In genomic region chr17:46513329-46513728, GRCm38 (mm10) we compare ENCODE assay signal across 21 mouse cellular contexts. TPM values are rescaled to one million over a fixed set of nuclear protein-coding genes. Genes with fewer than 3 reads are reported as not detected.
A peak's percentile ranks its signal among the peaks of the same experiment; 100 is the strongest.
DNase-seq lines count a peak whose midpoint lies in the region; ATAC-seq and TF ChIP-seq lines count a peak whose summit lies in the region.
"Had no signal": no experiment of that assay in that cellular context is flagged by ENCODE, and none has a peak within 500 bp of the region (broad histone marks: within the 10 kb centered on the region; RNA-seq: fewer than 3 reads in every experiment).

No protein-coding gene starts in this region.

- H3K4me1 ChIP-seq in forebrain, embryonic 16.5 days (replicated peaks; ENCODE audit: control insufficient read depth, insufficient read depth, low read length), result no peaks in the 10 kb centered on the region
- no peaks in the 10 kb centered on the region for H3K4me1 ChIP-seq in forebrain, embryonic 11.5 days (replicated peaks; ENCODE audit: control insufficient read depth, insufficient read depth, low read length)
- H3K4me1 ChIP-seq in liver, adult 2 months (ENCODE audit: control insufficient read depth, insufficient read depth, low read length), result no peaks in the 10 kb centered on the region
- H3K4me1 ChIP-seq: embryonic facial prominence, embryonic 15.5 days; limb, embryonic 13.5 days; neural tube, embryonic 15.5 days had no signal

- no peak overlapping the region for H3K9ac ChIP-seq in forebrain, embryonic 16.5 days (replicated peaks; ENCODE audit: low read depth, low read length)
- no peak overlapping the region for H3K9ac ChIP-seq in forebrain, embryonic 11.5 days (ENCODE audit: low read length)
- H3K9ac ChIP-seq in liver, adult 2 months (ENCODE audit: low read depth, low read length), result no peak overlapping the region
- H3K9ac ChIP-seq: embryonic facial prominence, embryonic 15.5 days; hindbrain, embryonic 14.5 days; limb, embryonic 13.5 days; lung, embryonic 14.5 days; neural tube, embryonic 15.5 days had no signal

- 67% methylated on average over 2 of the region's 2 CpGs for WGBS in forebrain, embryonic 16.5 days
- WGBS in forebrain, embryonic 11.5 days, result 67% methylated on average over 2 of the region's 2 CpGs
- WGBS in liver, adult 2 months, result 40% methylated on average over 2 of the region's 2 CpGs

- H3K4me2 ChIP-seq in forebrain, embryonic 16.5 days (ENCODE audit: low read length), result no peak overlapping the region
- H3K4me2 ChIP-seq in forebrain, embryonic 11.5 days (ENCODE audit: low read depth, low read length, severe bottlenecking), result no peak overlapping the region
- H3K4me2 ChIP-seq: embryonic facial prominence, embryonic 15.5 days; hindbrain, embryonic 14.5 days; limb, embryonic 13.5 days; lung, embryonic 14.5 days; neural tube, embryonic 15.5 days had no signal

- no peaks in the 10 kb centered on the region for H3K79me2 ChIP-seq in liver, adult 2 months (ENCODE audit: control insufficient read depth, insufficient read depth, low read length)

- no peaks in the 10 kb centered on the region for H3K36me3 ChIP-seq in forebrain, embryonic 16.5 days (ENCODE audit: control insufficient read depth, insufficient read depth)
- H3K36me3 ChIP-seq in forebrain, embryonic 11.5 days (ENCODE audit: control insufficient read depth, insufficient read depth, low read length), result no peaks in the 10 kb centered on the region
- H3K36me3 ChIP-seq in liver, adult 2 months (ENCODE audit: control insufficient read depth, insufficient read depth, low read length), result no peaks in the 10 kb centered on the region

- H3K4me3 ChIP-seq in forebrain, embryonic 16.5 days (replicated peaks; ENCODE audit: low read length), result no peak overlapping the region
- H3K4me3 ChIP-seq in forebrain, embryonic 11.5 days (ENCODE audit: low read depth, low read length), result no peak overlapping the region
- no peak overlapping the region for H3K4me3 ChIP-seq in liver, adult 2 months (ENCODE audit: insufficient read depth, low read depth, low read length)
- H3K4me3 ChIP-seq: embryonic facial prominence, embryonic 15.5 days; limb, embryonic 13.5 days; megakaryocyte, embryonic 14.5 days; myocyte; neural tube, embryonic 15.5 days had no signal

- ATAC-seq in forebrain, embryonic 16.5 days, result peak; percentile 71; the same call in 1 of the 2 replicates
- no peak for ATAC-seq in forebrain, embryonic 11.5 days (replicated peaks; ENCODE audit: low FRiP score)
- ATAC-seq: intestine, postnatal 0 days had no signal

- TF ChIP-seq CTCF in liver, adult 2 months (IDR thresholded peaks at IDR 0.05; ENCODE audit: low read depth, low read length), result no peak

- H3K27ac ChIP-seq in forebrain, embryonic 16.5 days (ENCODE audit: low read length), result no peak overlapping the region
- H3K27ac ChIP-seq in forebrain, embryonic 11.5 days (ENCODE audit: low read depth, low read length), result no peak overlapping the region
- H3K27ac ChIP-seq in liver, adult 2 months (replicated peaks; ENCODE audit: insufficient read depth, low read depth, low read length), result peak overlapping the region; percentile 20; the same call in 1 of the 2 replicates
- H3K27ac ChIP-seq: embryonic facial prominence, embryonic 15.5 days; hindbrain, embryonic 14.5 days; limb, embryonic 13.5 days; neural tube, embryonic 15.5 days had no signal

- no peak for DNase-seq in forebrain, embryonic 11.5 days (ENCODE audit: low spot score)
- peak; percentile 79 for DNase-seq in liver, adult 2 months (ENCODE audit: extremely low read depth, low read depth, low spot score)
- no peak for DNase-seq in liver
- DNase-seq in retina, postnatal 1 day, result peak; percentile 31
- DNase-seq in retina, embryonic 14.5 days (ENCODE audit: low spot score), result no peak
- DNase-seq in left cerebral cortex, adult 18-20 months (ENCODE audit: low spot score in 2 of 2), result no peak
- DNase-seq: B cell, adult 2 months; cerebellum, adult 9-11 months; embryo, embryonic 11 days; gastrocnemius, postnatal 10 days; kidney, postnatal 4 days; lung, embryonic 14.5 days; thymus, postnatal 25 days had no signal

- no peak for TF ChIP-seq POLR2A in liver, adult 2 months (IDR thresholded peaks at IDR 0.05; ENCODE audit: extremely low read depth, insufficient read depth, low read length)

- H3K9me3 ChIP-seq in forebrain, embryonic 16.5 days (ENCODE audit: control insufficient read depth, low read length), result no peaks in the 10 kb centered on the region
- no peaks in the 10 kb centered on the region for H3K9me3 ChIP-seq in forebrain, embryonic 11.5 days (ENCODE audit: control insufficient read depth, low read length)
- H3K9me3 ChIP-seq: embryonic facial prominence, embryonic 15.5 days; limb, embryonic 13.5 days; neural tube, embryonic 15.5 days had no signal

- no peaks in the 10 kb centered on the region for H3K27me3 ChIP-seq in forebrain, embryonic 16.5 days (replicated peaks; ENCODE audit: control insufficient read depth, insufficient read depth, low read length)
- H3K27me3 ChIP-seq in forebrain, embryonic 11.5 days (ENCODE audit: control insufficient read depth, insufficient read depth, low read length), result no peaks in the 10 kb centered on the region
- no peaks in the 10 kb centered on the region for H3K27me3 ChIP-seq in liver, adult 2 months (ENCODE audit: control insufficient read depth, insufficient read depth, low read length)
- H3K27me3 ChIP-seq: embryonic facial prominence, embryonic 15.5 days; limb, embryonic 13.5 days; neural tube, embryonic 15.5 days had no signal

RNA-seq across cellular contexts. Expression of gene Dnph1, which starts 16.8 kb away (rescaled TPM):
- 26.0 and 26.6 TPM in 2 replicates for polyA plus RNA-seq in forebrain, embryonic 16.5 days (2015; fragmentation: Nextera tagmentation; extraction: Ambion mirVana)
- polyA plus RNA-seq in forebrain, embryonic 11.5 days (2014; fragmentation: Nextera tagmentation; extraction: Ambion mirVana), result 87.6 and 89.0 TPM in 2 replicates
- total RNA-seq in liver, adult 2 months (2014; rRNA removed), result 6.6 and 9.0 TPM in 2 replicates
- 13.1 and 13.3 TPM in 2 replicates for polyA plus RNA-seq in liver, adult 2 months (2012; rRNA removed)
- 1 to 10 TPM; 2.8 TPM for total RNA-seq in left cerebral cortex, adult 18-20 months (2021)

RNA-seq across cellular contexts. Expression of gene Ttbk1, which starts 25.9 kb away (rescaled TPM):
- polyA plus RNA-seq in forebrain, embryonic 16.5 days (2015; fragmentation: Nextera tagmentation; extraction: Ambion mirVana), result 5.1 and 5.6 TPM in 2 replicates
- 3.5 TPM in 2 replicates for polyA plus RNA-seq in forebrain, embryonic 11.5 days (2014; fragmentation: Nextera tagmentation; extraction: Ambion mirVana)
- total RNA-seq in liver, adult 2 months (2014; rRNA removed), result 0.07 and 0.18 TPM in 2 replicates
- polyA plus RNA-seq in liver, adult 2 months (2012; rRNA removed), result 0.15 and 0.22 TPM in 2 replicates
- 100 to 1,000 TPM; 130 to 135 TPM for total RNA-seq in left cerebral cortex, adult 18-20 months (2021)
- polyA plus RNA-seq: myocyte had no signal

RNA-seq across cellular contexts. Expression of gene Cul9, which starts 32.9 kb away (rescaled TPM):
- 17.3 and 19.8 TPM in 2 replicates for polyA plus RNA-seq in forebrain, embryonic 16.5 days (2015; fragmentation: Nextera tagmentation; extraction: Ambion mirVana)
- polyA plus RNA-seq in forebrain, embryonic 11.5 days (2014; fragmentation: Nextera tagmentation; extraction: Ambion mirVana), result 3.4 and 4.0 TPM in 2 replicates
- total RNA-seq in liver, adult 2 months (2014; rRNA removed), result 4.1 and 5.1 TPM in 2 replicates
- polyA plus RNA-seq in liver, adult 2 months (2012; rRNA removed), result 5.7 and 10.1 TPM in 2 replicates
- total RNA-seq in left cerebral cortex, adult 18-20 months (2021), result 10 to 100 TPM; 61.0 to 64.5 TPM

RNA-seq across cellular contexts. Expression of gene Srf, which starts 42.6 kb away (rescaled TPM):
- 3.4 and 3.6 TPM in 2 replicates for polyA plus RNA-seq in forebrain, embryonic 16.5 days (2015; fragmentation: Nextera tagmentation; extraction: Ambion mirVana)
- polyA plus RNA-seq in forebrain, embryonic 11.5 days (2014; fragmentation: Nextera tagmentation; extraction: Ambion mirVana), result 5.0 and 5.2 TPM in 2 replicates
- total RNA-seq in liver, adult 2 months (2014; rRNA removed), result 3.4 and 5.4 TPM in 2 replicates
- polyA plus RNA-seq in liver, adult 2 months (2012; rRNA removed), result 32.2 and 45.6 TPM in 2 replicates
- total RNA-seq in left cerebral cortex, adult 18-20 months (2021), result 10 to 100 TPM; 70.4 to 77.9 TPM

Comparison
In these comparisons a context has a peak if more than half of its experiments do, and no peak if none do; other contexts are left out.
1. DNase-seq: peak in liver, adult 2 months (single experiment) and retina, postnatal 1 day (single experiment); none in forebrain, embryonic 11.5 days (single experiment), liver (single experiment), retina, embryonic 14.5 days (single experiment) and left cerebral cortex, adult 18-20 months (0 of 2).